Mouse (Mus musculus) limb, embryonic 10.5 days (tissue): ENCODE results near the gene Hist2h2aa1. TPM values are rescaled to one million over a fixed set of nuclear protein-coding genes. Genes with fewer than 3 reads are reported as not detected.
"Not testable (repeated sequence)": the region's sequence is repeated elsewhere in the genome, so short reads cannot be mapped to it uniquely, and the experiment has no call there.

Experiments used
- DNase-seq: peaks from one replicate; pipeline ENCODE4 v3.0.0-alpha.2; 2017; ENCODE audit warnings: low spot score
- H3K27ac ChIP-seq: fragments of 300-500 bp; sonication (generic); 2 replicates; pipeline ENCODE4 v1.5.1; 2016; ENCODE audit warnings: mild to moderate bottlenecking
- H3K27me3 ChIP-seq: fragments of 300-500 bp; sonication (generic); 2 replicates; pipeline ENCODE4 v1.6.1; 2016; ENCODE audit warnings: low read depth, mild to moderate bottlenecking; ENCODE audit not compliant: poor library complexity, severe bottlenecking
- H3K36me3 ChIP-seq: fragments of 300-500 bp; sonication (generic); 2 replicates; pipeline ENCODE4 v1.6.1; 2016; ENCODE audit warnings: mild to moderate bottlenecking, moderate library complexity
- H3K4me1 ChIP-seq: fragments of 300-500 bp; sonication (generic); 2 replicates; pipeline ENCODE4 v1.6.1; 2016
- H3K4me3 ChIP-seq: fragments of 300-500 bp; sonication (generic); 2 replicates; pipeline ENCODE4 v1.5.1; 2016; ENCODE audit warnings: mild to moderate bottlenecking, moderate library complexity
- H3K9me3 ChIP-seq: fragments of 300-500 bp; sonication (generic); replicated peaks from 2 replicates; pipeline ENCODE4 v1.6.1; 2016; ENCODE audit warnings: mild to moderate bottlenecking
- WGBS: fragments of 180-500 bp; shearing (Covaris S2); methylation state at CpG from one replicate; pipeline ENCODE4 v1.1.7; 2016; 5-methylcytosine and 5-hydroxymethylcytosine counted together
- microRNA-seq: library from miRNA; unstranded; fragments of <30 nt; microRNA quantifications from one replicate; pipeline ENCODE4, GENCODE M21; 2017
- polyA plus RNA-seq: library from polyadenylated mRNA; unstranded; fragments of >200 nt; fragmentation: Nextera tagmentation; extraction: Ambion mirVana; gene quantifications from 2 replicates; pipeline ENCODE4 v1.2.1, GENCODE M21; 2016

The Hist2h2aa1 gene
- polyA plus RNA-seq, 1 experiment from 2014 or later = 12.7 TPM

- Histone ChIP-seq H3K27me3 (peaks cover 27% of the 10 kb centered on the region), H3K27ac (no peak overlapping the region), H3K9me3 (no peaks in the 10 kb centered on the region), H3K4me3 (no peak overlapping the region), H3K4me1 (peaks cover 25% of the 10 kb centered on the region), H3K36me3 (no peaks in the 10 kb centered on the region)
- no peak for DNase-seq
- WGBS = 53% methylated on average over 6 of the region's 6 CpGs
Measured at GRCm38 (mm10) chr3:96280660-96281059, 35.4 kb downstream of the Hist2h2aa1 start.

GRCm38 (mm10) chr3:96284457-96284856 lies 39.2 kb downstream of the Hist2h2aa1 start:
- WGBS = 27% methylated on average over 4 of the region's 4 CpGs
- H3K36me3 ChIP-seq = no peaks in the 10 kb centered on the region
- peaks cover 27% of the 10 kb centered on the region for H3K27me3 ChIP-seq
- H3K4me1 ChIP-seq = peaks cover 13% of the 10 kb centered on the region
- peak overlapping the region; percentile 9; the same call in 1 of the 2 replicates for H3K4me3 ChIP-seq
- no peak for DNase-seq
- H3K9me3 ChIP-seq = no peaks in the 10 kb centered on the region
- H3K27ac ChIP-seq = no peak overlapping the region

GRCm38 (mm10) chr3:96287334-96287733 lies 42.0 kb downstream of the Hist2h2aa1 start:
- Histone ChIP-seq H3K27me3 (peaks cover 16% of the 10 kb centered on the region), H3K4me1 (peaks cover 13% of the 10 kb centered on the region)
- not testable (repeated sequence) for DNase-seq, H3K9me3 ChIP-seq, H3K4me3 ChIP-seq, H3K27ac ChIP-seq, H3K36me3 ChIP-seq
- WGBS = 89% methylated on average over 11 of the region's 11 CpGs

- Histone ChIP-seq H3K4me3 (no peak overlapping the region), H3K9me3 (no peaks in the 10 kb centered on the region), H3K4me1 (peaks cover 8% of the 10 kb centered on the region), H3K36me3 (no peaks in the 10 kb centered on the region), H3K27ac (no peak overlapping the region), H3K27me3 (no peaks in the 10 kb centered on the region)
- no peak for DNase-seq
- WGBS = 80% methylated on average over 3 of the region's 3 CpGs
Measured at GRCm38 (mm10) chr3:96289201-96289600, 43.9 kb downstream of the Hist2h2aa1 start.

GRCm38 (mm10) chr3:96290727-96291126 lies 45.4 kb downstream of the Hist2h2aa1 start:
- 95% methylated on average over 3 of the region's 3 CpGs for WGBS
- not testable (repeated sequence) for DNase-seq, H3K27me3 ChIP-seq, H3K36me3 ChIP-seq, H3K27ac ChIP-seq, H3K4me3 ChIP-seq, H3K4me1 ChIP-seq, H3K9me3 ChIP-seq

GRCm38 (mm10) chr3:96292641-96293040 lies 47.3 kb downstream of the Hist2h2aa1 start:
- DNase-seq = no peak
- WGBS = 53% methylated on average over 6 of the region's 6 CpGs

GRCm38 (mm10) chr3:96293368-96293767 lies 48.1 kb downstream of the Hist2h2aa1 start:
- H3K4me3 ChIP-seq = no peak overlapping the region
- no peaks in the 10 kb centered on the region for H3K27me3 ChIP-seq
- no peaks in the 10 kb centered on the region for H3K9me3 ChIP-seq
- no peak for DNase-seq
- no peaks in the 10 kb centered on the region for H3K36me3 ChIP-seq
- no peak overlapping the region for H3K27ac ChIP-seq
- whole genome bisulfite sequencing = 59% methylated on average over 5 of the region's 5 CpGs
- H3K4me1 ChIP-seq = peaks cover 5% of the 10 kb centered on the region; the same call in 1 of the 2 replicates

More at GRCm38 (mm10) chr3:96292641-96293040, 47.3 kb downstream of the Hist2h2aa1 start:
- Histone ChIP-seq H3K4me1 (peaks cover 5% of the 10 kb centered on the region; the same call in 1 of the 2 replicates), H3K4me3 (no peak overlapping the region), H3K27me3 (no peaks in the 10 kb centered on the region), H3K9me3 (no peaks in the 10 kb centered on the region), H3K36me3 (no peaks in the 10 kb centered on the region), H3K27ac (no peak overlapping the region)

GRCm38 (mm10) chr3:96293787-96294186 lies 48.5 kb downstream of the Hist2h2aa1 start, which contains the start of gene Fcgr1:
Fcgr1 (minus strand) TSS chr3:96293969.
- Histone ChIP-seq H3K27me3 (no peaks in the 10 kb centered on the region), H3K27ac (no peak within 1 kb of the TSS), H3K36me3 (no peaks in the 10 kb centered on the region), H3K4me3 (no peak within 1 kb of the TSS), H3K4me1 (peaks cover 5% of the 10 kb centered on the region; the same call in 1 of the 2 replicates), H3K9me3 (no peaks in the 10 kb centered on the region)
- WGBS = 87% methylated on average over 4 of the region's 4 CpGs
- DNase-seq = no peak

Small RNA genes within 50 kb of the gene (microRNA-seq; reads per million reads assigned to microRNA genes)
- not detected for gene Gm44492
- not detected for gene Gm47311
- gene Gm47313 = not detected

Other genes with a start within 250 kb of the Hist2h2aa1 start
- 77.7 and 81.9 TPM in 2 replicates for gene Plekho1, start 249.5 kb upstream of the Hist2h2aa1 start, polyA plus RNA-seq
- gene Vps45, start 187.0 kb upstream of the Hist2h2aa1 start, polyA plus RNA-seq = 22.4 and 23.6 TPM in 2 replicates
- gene Otud7b, start 141.0 kb upstream of the Hist2h2aa1 start, polyA plus RNA-seq = 18.6 and 19.2 TPM in 2 replicates
- 10.8 and 18.2 TPM in 2 replicates for gene Mtmr11, start 83.5 kb upstream of the Hist2h2aa1 start, polyA plus RNA-seq
- gene Sf3b4, start 73.2 kb upstream of the Hist2h2aa1 start, polyA plus RNA-seq = 290 and 304 TPM in 2 replicates
- gene Sv2a, start 64.3 kb upstream of the Hist2h2aa1 start, polyA plus RNA-seq = 3.6 and 3.9 TPM in 2 replicates
- gene Bola1, start 25.8 kb upstream of the Hist2h2aa1 start, polyA plus RNA-seq = 74.2 and 76.5 TPM in 2 replicates
- 0.63 and 1.2 TPM in 2 replicates for gene Hist2h2ab, start 25.6 kb upstream of the Hist2h2aa1 start, polyA plus RNA-seq
- 11.7 and 16.3 TPM in 2 replicates for gene Hist2h2ac, start 24.6 kb upstream of the Hist2h2aa1 start, polyA plus RNA-seq
- 3.4 and 5.8 TPM in 2 replicates for gene Hist2h2be, start 24.4 kb upstream of the Hist2h2aa1 start, polyA plus RNA-seq
- gene Hist2h3c2, start 6.4 kb upstream of the Hist2h2aa1 start, polyA plus RNA-seq = 6.5 and 7.3 TPM in 2 replicates
- gene Hist2h2aa2, start 5.2 kb upstream of the Hist2h2aa1 start, polyA plus RNA-seq = 18.9 and 27.3 TPM in 2 replicates
- gene Hist2h3c1, start 1.2 kb downstream of the Hist2h2aa1 start, polyA plus RNA-seq = 0.41 TPM in 1 of 2 replicates, not detected in the other
- gene Hist2h4, start 17.8 kb downstream of the Hist2h2aa1 start, polyA plus RNA-seq = 7.7 and 9.4 TPM in 2 replicates
- 48.3 and 54.0 TPM in 2 replicates for gene Hist2h3b, start 23.2 kb downstream of the Hist2h2aa1 start, polyA plus RNA-seq
- 8.2 and 10.7 TPM in 2 replicates for gene Hist2h2bb, start 24.3 kb downstream of the Hist2h2aa1 start, polyA plus RNA-seq
- 0.60 and 0.85 TPM in 2 replicates for gene Fcgr1, start 48.5 kb downstream of the Hist2h2aa1 start, polyA plus RNA-seq
- gene BC107364, start 206.8 kb downstream of the Hist2h2aa1 start, polyA plus RNA-seq = 0.14 TPM in 1 of 2 replicates, not detected in the other